Mouse (Mus musculus): ENCODE results near the gene Pdhx. TPM values are rescaled to one million over a fixed set of nuclear protein-coding genes. Genes with fewer than 3 reads are reported as not detected.

Pdhx gene
- total RNA-seq, 1 experiment: 35.6 TPM

DNA sequence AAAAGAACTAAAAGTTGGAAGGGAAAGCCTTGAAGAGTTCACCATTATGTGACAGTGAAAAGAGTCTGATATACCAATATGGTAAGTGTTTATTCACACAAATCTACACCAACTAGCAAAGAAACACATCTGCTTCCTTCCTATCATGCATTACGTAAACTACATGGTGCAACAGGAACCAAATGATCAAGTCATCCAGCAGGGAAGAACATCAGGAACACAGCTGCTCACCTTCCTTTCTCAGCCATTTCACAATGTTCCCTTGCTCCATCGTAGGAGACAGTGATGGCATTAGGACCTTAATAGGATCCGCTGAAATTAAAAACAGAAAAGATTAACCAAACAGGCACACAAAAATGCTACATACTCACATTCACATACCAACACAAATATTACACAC, 15.0 kb downstream of the Pdhx start:
- DNase-seq (ENCODE audit: low read depth, low spot score): no peak
- Histone ChIP-seq H3K9ac (ENCODE audit: insufficient read depth, low read depth, low read length, poor library complexity, severe bottlenecking) (no peak overlapping the region), H3K36me3 (ENCODE audit: control insufficient read depth, insufficient read depth, low read length, poor library complexity, severe bottlenecking) (no peaks in the 10 kb centered on the region; the same call in 1 of the 2 replicates), H3K4me1 (ENCODE audit: control insufficient read depth in 2 of 2, insufficient read depth in 2 of 2, low read length in 2 of 2, poor library complexity in 1 of 2) (no peaks in the 10 kb centered on the region), H3K4me3 (ENCODE audit: insufficient read depth in 1 of 2, low read depth in 1 of 2, low read length in 2 of 2, poor library complexity in 1 of 2, severe bottlenecking in 1 of 2) (no peak overlapping the region), H3K27ac (ENCODE audit: insufficient read depth, low read depth, low read length, poor library complexity, severe bottlenecking) (no peak overlapping the region), H3K9me3 (ENCODE audit: control insufficient read depth, insufficient read depth, low read depth, low read length) (no peaks in the 10 kb centered on the region)
- no peak for TF ChIP-seq HCFC1 (IDR thresholded peaks at IDR 0.05; ENCODE audit: borderline replicate concordance, insufficient read depth, low read length)
- TF ChIP-seq ZC3H11A (IDR thresholded peaks at IDR 0.05; ENCODE audit: borderline replicate concordance, low read depth, low read length): no peak
- no peak for TF ChIP-seq ZNF384 (IDR thresholded peaks at IDR 0.05; ENCODE audit: low read depth, low read length)
- no peak for TF ChIP-seq CHD2 (IDR thresholded peaks at IDR 0.05; ENCODE audit: low read depth, low read length)
- TF ChIP-seq MAFK (IDR thresholded peaks at IDR 0.05; ENCODE audit: insufficient read depth, low read depth, low read length): no peak
- in situ Hi-C loops (cut with MboI; ENCODE audit: low sequenced_read_pairs in 2 of 2, unreplicated experiment in 2 of 2): no loop called here

DNA sequence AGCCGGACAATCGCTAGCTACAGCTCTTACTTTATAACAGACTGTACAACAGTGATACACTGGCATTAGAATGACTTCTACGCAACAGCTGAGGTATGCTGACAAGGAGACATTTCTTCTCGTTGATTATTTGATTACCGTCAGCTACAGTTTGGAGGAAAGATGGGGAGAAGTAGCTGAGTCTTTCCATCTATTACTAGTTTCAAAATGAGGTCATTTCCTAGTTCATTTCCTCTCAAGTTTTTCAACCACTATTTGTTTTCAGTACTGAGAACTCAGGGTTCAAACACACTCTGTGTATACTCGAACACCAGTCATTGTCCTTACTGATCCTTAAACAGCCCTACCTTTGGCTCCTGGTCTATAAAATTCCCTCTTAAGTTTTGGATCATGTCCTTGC, 17.5 kb downstream of the Pdhx start:
- in situ Hi-C loops (cut with MboI; ENCODE audit: low sequenced_read_pairs in 2 of 2, unreplicated experiment in 2 of 2): no loop called here

DNA sequence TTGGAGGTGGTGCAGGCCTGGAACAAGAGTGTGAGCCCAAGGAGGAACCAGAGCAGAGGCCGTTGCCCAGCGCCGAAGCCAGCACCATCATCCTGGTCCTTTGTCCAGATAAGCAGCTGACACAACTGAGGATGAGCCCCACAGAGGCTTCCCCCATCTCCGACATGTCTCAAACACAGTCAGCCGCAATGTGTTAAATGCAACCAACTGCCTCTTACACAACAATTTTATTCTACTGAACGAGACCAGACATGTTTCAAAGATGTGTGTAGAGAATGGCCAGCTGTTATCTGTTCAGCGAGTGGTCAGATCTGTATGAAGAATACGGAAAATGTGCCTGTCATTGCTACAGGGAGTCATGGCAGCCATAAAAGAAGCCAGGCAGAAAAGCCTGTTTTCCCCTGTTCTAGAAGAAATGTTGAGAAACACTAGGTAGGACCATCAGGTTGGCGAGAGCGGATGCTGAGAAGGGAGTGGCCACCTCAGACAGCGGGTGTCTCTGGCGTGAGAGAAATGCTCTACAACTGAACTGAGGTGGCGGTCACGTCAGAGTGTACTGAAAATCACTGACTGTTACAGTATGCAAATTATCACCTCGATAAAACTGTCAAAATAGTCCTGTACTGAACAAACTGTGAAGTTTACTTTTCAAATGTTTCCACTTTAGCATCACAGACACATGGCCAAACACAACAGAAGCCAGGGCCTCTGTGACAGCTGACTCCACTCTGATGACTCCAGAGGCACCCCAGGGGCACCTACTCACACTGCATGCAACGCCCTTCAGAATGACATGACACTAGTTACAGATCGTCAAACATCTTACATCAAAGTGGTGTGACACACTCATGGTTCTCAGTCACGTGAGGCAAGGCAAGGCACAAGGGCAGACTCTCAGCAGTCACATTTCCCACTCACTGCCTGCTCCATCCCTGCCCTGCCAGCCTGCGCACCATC, 21.1 kb downstream of the Pdhx start:
- TF ChIP-seq MAFK (IDR thresholded peaks at IDR 0.05; ENCODE audit: insufficient read depth, low read depth, low read length) (no peak), CHD2 (IDR thresholded peaks at IDR 0.05; ENCODE audit: low read depth, low read length) (no peak), ZC3H11A (IDR thresholded peaks at IDR 0.05; ENCODE audit: borderline replicate concordance, low read depth, low read length) (no peak), HCFC1 (IDR thresholded peaks at IDR 0.05; ENCODE audit: borderline replicate concordance, insufficient read depth, low read length) (no peak), ZNF384 (IDR thresholded peaks at IDR 0.05; ENCODE audit: low read depth, low read length) (no peak)
- Histone ChIP-seq H3K9ac (ENCODE audit: insufficient read depth, low read depth, low read length, poor library complexity, severe bottlenecking) (no peak overlapping the region), H3K4me3 (ENCODE audit: insufficient read depth in 1 of 2, low read depth in 1 of 2, low read length in 2 of 2, poor library complexity in 1 of 2, severe bottlenecking in 1 of 2) (no peak overlapping the region), H3K27ac (ENCODE audit: insufficient read depth, low read depth, low read length, poor library complexity, severe bottlenecking) (no peak overlapping the region), H3K9me3 (ENCODE audit: control insufficient read depth, insufficient read depth, low read depth, low read length) (no peaks in the 10 kb centered on the region), H3K36me3 (ENCODE audit: control insufficient read depth, insufficient read depth, low read length, poor library complexity, severe bottlenecking) (no peaks in the 10 kb centered on the region), H3K4me1 (ENCODE audit: control insufficient read depth in 2 of 2, insufficient read depth in 2 of 2, low read length in 2 of 2, poor library complexity in 1 of 2) (no peaks in the 10 kb centered on the region)
- in situ Hi-C loops (cut with MboI; ENCODE audit: low sequenced_read_pairs in 2 of 2, unreplicated experiment in 2 of 2): no loop called here
- DNase-seq (ENCODE audit: low read depth, low spot score): no peak

More for the DNA sequence above, 17.5 kb downstream of the Pdhx start:
- no peaks in the 10 kb centered on the region; the same call in 1 of the 2 replicates for H3K36me3 ChIP-seq (ENCODE audit: control insufficient read depth, insufficient read depth, low read length, poor library complexity, severe bottlenecking)
- no peak overlapping the region for H3K4me3 ChIP-seq (ENCODE audit: insufficient read depth in 1 of 2, low read depth in 1 of 2, low read length in 2 of 2, poor library complexity in 1 of 2, severe bottlenecking in 1 of 2)
- no peak overlapping the region for H3K27ac ChIP-seq (ENCODE audit: insufficient read depth, low read depth, low read length, poor library complexity, severe bottlenecking)
- DNase-seq (ENCODE audit: low read depth, low spot score): no peak
- H3K9me3 ChIP-seq (ENCODE audit: control insufficient read depth, insufficient read depth, low read depth, low read length): no peaks in the 10 kb centered on the region
- no peak for TF ChIP-seq ZC3H11A (IDR thresholded peaks at IDR 0.05; ENCODE audit: borderline replicate concordance, low read depth, low read length)
- no peak for TF ChIP-seq MAFK (IDR thresholded peaks at IDR 0.05; ENCODE audit: insufficient read depth, low read depth, low read length)
- no peak for TF ChIP-seq ZNF384 (IDR thresholded peaks at IDR 0.05; ENCODE audit: low read depth, low read length)
- TF ChIP-seq CHD2 (IDR thresholded peaks at IDR 0.05; ENCODE audit: low read depth, low read length): no peak
- TF ChIP-seq HCFC1 (IDR thresholded peaks at IDR 0.05; ENCODE audit: borderline replicate concordance, insufficient read depth, low read length): no peak
- H3K4me1 ChIP-seq (ENCODE audit: control insufficient read depth in 2 of 2, insufficient read depth in 2 of 2, low read length in 2 of 2, poor library complexity in 1 of 2): no peaks in the 10 kb centered on the region
- no peak overlapping the region for H3K9ac ChIP-seq (ENCODE audit: insufficient read depth, low read depth, low read length, poor library complexity, severe bottlenecking)

DNA sequence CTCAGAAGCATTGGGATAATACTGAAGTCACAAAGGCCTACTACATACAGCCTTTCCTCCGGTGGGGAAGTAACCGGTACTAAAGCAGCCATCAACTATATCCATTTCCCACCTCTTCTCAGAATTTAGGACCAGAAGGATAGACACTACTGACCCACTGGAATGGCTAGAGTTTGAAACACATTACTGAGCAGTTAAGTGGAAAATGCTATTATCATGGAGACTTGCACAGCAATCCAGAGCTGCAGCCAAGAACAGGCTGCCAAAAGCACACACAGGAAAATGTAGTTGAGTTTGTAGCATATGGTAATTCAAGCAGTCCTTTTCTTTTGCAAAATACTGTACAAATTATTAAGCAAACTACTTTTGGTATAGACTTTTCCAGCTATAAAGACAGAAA, 28.0 kb downstream of the Pdhx start:
- Histone ChIP-seq H3K9me3 (ENCODE audit: control insufficient read depth, insufficient read depth, low read depth, low read length) (no peaks in the 10 kb centered on the region), H3K9ac (ENCODE audit: insufficient read depth, low read depth, low read length, poor library complexity, severe bottlenecking) (no peak overlapping the region), H3K27ac (ENCODE audit: insufficient read depth, low read depth, low read length, poor library complexity, severe bottlenecking) (no peak overlapping the region), H3K4me3 (ENCODE audit: insufficient read depth in 1 of 2, low read depth in 1 of 2, low read length in 2 of 2, poor library complexity in 1 of 2, severe bottlenecking in 1 of 2) (no peak overlapping the region), H3K4me1 (ENCODE audit: control insufficient read depth in 2 of 2, insufficient read depth in 2 of 2, low read length in 2 of 2, poor library complexity in 1 of 2) (no peaks in the 10 kb centered on the region), H3K36me3 (ENCODE audit: control insufficient read depth, insufficient read depth, low read length, poor library complexity, severe bottlenecking) (peaks cover 2% of the 10 kb centered on the region; the same call in 1 of the 2 replicates)
- in situ Hi-C loops (cut with MboI; ENCODE audit: low sequenced_read_pairs in 2 of 2, unreplicated experiment in 2 of 2): no loop called here
- no peak for DNase-seq (ENCODE audit: low read depth, low spot score)
- TF ChIP-seq ZC3H11A (IDR thresholded peaks at IDR 0.05; ENCODE audit: borderline replicate concordance, low read depth, low read length) (no peak), ZNF384 (IDR thresholded peaks at IDR 0.05; ENCODE audit: low read depth, low read length) (no peak), MAFK (IDR thresholded peaks at IDR 0.05; ENCODE audit: insufficient read depth, low read depth, low read length) (no peak), CHD2 (IDR thresholded peaks at IDR 0.05; ENCODE audit: low read depth, low read length) (no peak), HCFC1 (IDR thresholded peaks at IDR 0.05; ENCODE audit: borderline replicate concordance, insufficient read depth, low read length) (no peak)

Data from ES-E14 (cell line).